Mouse (Mus musculus): ENCODE data around the gene Fancm.
A peak's percentile ranks its signal among the peaks of the same experiment; 100 is the strongest.
"Not testable (repeated sequence)": the region's sequence is repeated elsewhere in the genome, so short reads cannot be mapped to it uniquely, and the experiment has no call there.

Fancm gene

DNA sequence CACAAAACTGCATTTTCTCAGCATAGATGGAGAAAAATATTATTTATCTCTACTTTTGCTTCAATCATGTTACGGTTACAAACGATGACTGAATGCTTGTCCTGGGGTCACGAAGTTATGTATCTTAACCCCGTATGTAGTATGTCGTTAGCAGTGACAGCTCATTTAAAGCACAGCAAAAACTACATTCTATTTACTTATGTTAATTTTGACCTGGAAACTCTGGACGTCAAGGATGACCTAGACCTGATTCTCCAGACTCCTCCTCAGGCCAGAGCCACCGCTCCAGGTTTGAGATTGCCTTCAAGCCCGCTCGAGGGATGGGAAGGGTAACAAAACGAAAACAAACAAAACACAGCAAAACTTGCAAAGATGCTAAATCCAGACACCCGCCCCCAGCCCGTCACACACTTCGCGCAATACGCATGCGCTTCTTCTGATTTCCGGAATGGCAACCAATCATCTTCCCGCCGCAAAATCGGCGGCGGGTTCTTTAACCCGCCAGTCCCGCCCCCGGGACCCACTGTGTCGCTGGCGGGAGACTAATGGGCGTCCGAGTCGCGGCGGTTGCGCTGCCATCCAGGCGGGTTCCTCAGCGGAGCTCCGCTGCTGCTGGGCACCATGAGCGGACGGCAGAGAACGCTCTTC, at the start of gene Fancm:
TSS of gene Fancm (plus strand) at position 519 of the 648 bp plus-strand sequence.
- peak; percentile 92 for DNase-seq (ENCODE audit: low read depth)

DNA sequence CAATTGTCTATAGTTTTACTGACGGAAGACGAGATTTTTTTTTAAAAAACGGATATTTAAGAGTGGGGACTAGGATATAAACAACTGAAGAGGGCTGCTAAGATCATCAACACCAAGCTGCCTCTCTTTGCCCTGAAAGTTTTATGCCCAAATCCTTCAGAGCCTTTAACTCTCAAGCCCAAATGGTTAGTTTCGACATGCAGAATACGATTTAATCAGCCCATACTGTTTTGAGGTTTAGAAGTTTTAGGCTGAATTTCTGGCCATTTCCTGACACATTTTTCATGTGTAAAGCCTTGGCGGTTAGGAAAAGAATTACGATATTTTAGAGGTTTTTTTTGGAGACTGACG, 39.6 kb upstream of the Fancm start:
- DNase-seq (ENCODE audit: low read depth) = no peak

DNA sequence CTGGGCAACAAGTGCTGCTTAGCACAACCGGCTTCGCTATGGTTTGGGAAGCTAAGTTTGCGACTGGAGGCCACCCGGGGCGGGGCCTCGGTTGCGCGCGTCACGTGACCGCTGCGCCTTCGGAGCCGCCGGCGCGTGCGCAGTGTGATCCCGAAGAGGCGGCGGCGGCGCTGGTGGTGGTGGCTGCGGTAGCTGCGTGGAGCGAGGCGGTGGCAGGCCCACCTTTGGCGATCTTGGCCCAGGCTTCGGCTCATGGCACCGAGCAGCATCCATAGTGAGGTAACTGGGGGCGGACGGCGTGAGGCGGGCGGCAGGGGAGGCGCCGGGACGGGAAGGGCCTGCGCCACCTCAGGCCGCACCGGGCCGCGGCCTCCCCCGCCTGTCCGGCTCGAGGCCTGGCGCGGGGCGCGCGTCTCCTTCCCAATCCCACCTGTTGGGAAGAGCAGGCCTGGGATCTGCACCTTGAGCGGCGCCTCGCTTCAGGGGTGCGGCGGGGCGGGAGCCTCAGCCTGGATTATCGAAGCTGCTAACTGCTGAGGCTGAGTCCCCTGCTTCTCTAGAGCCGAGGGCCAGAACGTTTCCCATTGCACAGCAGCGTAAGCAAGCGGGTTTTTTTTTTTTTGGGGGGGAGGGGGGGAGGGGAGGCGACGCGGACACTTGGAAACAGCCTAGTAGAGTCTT, 39.1 kb upstream of the Fancm start, which contains the start of gene Prpf39:
TSS of gene Prpf39 (plus strand) at position 144 of the 681 bp plus-strand sequence.
- peak; percentile 91 for DNase-seq (ENCODE audit: low read depth)

DNA sequence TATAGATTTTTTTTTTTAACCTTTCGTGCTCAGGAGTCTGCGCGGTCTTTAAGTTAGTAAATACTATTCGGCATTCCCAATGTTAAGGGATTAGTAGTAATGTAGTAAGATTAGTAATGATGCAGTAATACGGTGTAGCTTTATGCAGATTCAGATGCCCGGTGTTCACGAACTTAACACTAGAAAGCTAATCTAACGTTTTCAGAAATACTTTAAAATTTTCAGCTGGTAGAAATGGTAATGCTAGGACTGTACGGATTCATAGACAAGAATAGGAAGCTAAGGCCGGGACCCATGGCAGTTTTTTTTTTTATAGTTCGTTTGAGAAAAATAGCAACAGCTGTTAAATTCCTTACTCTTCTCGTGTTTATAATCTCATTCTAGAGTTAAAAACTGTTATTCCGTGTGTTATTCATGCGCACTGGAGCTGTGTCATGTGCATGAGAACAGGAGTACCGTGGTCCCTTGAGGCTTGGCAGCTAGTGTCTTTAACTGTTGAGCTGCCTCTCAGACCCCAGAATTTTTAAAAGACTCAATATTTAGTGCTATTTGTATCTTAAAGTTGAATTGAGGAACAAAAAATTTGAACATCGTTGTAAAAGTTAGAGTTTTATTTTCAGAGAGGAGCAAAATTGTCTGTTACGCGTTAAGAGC, 38.4 kb upstream of the Fancm start:
- peak; percentile 36 for DNase-seq (ENCODE audit: low read depth)

DNA sequence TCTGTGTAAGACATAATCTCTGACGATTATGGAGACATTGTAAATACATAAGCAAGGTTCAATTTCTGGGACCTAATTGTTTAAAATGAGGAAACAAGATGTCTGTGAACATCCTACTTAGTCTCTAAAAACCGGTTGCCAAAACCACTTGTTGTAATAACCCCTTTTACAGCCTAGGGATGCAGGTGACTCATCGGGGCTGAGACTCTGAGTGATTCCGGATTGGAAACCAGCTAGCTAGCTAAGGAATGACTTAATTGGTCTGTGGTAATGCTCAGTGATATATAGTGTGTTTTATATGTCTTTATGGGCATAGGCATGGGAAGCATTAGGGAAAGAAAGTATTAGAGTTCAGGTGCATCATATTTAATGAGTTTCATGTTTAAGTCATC, 37.9 kb upstream of the Fancm start:
- peak; percentile 93 for DNase-seq (ENCODE audit: low read depth)

DNA sequence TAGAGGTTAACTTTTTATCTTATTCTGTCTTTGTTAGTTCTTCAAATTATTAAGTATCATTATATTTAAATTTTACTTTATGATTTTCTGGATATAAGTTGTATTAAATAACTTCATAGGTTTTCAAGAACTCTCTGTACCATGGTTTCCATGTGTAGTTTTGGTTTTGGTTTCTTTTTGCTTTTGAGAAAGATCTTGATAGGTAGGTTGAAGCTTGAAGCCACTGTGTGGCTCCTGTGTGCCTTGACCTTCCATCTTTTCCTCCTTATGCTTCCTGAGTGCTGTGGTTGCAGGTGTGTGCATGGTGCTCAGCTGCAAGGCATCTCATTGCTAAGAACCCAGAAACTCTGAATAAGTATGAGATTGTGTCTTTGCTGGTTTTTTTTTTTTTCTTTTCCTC, 26.6 kb upstream of the Fancm start:
- peak; percentile 29 for DNase-seq (ENCODE audit: low read depth)

DNA sequence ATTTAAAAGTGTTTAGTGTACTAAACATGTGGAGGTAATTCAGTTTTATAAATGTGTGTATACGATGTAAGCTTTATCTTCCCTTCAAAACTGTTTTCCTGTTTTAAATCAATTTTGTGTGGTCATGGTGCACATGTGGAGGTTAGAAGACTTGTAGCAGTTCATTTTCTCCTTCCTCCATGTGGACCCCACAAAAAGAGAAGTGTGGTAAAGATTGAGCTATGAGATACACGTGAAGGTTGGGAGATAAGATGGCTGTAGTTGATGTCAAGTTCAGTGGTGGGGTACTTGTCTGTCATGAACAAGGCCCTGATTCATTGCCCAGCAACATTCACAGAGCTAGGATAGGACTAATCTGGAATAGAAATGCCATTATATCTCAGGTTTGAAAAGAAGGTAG, 17.2 kb upstream of the Fancm start:
- peak; percentile 61 for DNase-seq (ENCODE audit: low read depth)

DNA sequence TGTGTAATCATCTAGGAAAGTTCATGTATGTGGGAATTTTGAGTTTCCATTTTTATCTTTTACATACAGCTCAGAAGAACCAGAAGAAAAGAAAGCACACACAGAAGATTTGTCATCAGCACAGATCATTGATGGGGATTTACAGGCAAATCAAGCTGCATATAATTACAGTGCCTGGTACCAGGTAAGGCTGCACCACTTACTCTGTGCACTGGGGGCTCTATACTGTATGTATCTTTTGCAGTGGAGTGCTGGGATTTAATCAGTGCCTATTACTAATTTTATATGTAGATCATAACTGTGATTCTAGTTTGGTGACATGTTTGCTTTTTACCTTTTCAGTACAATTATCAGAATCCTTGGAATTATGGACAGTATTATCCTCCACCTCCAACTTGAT, 14.3 kb upstream of the Fancm start:
- DNase-seq (ENCODE audit: low read depth) = no peak

DNA sequence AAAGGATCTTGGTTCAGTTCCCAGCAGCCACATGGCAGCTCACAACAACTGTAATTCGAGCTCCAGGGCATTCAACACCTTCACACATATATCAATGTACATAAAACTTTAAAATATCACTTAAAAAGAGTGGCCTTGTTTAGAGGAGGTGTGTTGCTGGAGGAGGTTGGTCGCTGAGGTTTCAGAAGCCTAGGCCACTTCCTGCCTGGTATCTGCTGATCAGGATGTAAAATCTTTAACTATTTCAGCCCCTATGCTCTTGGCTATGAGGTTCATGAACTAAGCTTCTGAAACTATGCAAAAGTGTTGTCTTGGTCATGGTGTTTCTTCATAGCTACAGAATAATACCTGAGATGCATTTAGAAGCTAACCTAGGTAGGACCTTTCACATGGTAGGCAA, 10.2 kb upstream of the Fancm start:
- peak; percentile 92 for DNase-seq (ENCODE audit: low read depth)

DNA sequence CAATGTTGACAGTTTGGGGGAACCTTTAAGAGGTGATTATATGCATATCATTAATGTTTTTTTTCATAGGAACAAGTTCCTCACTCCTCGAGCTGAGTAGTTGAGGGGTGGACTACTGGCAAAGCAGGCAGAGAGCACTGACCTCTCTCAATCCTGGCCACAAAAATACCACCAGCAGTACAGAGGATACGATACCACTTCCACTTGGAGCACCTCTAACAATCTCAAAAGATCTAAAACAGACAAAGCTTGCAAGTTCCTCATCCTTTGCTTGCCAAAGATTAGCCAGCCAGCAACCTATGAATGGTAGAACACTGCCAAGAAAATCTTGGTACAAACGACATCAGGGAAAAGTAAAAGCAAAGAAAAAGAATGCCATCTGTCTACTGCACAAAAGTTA, 9.2 kb upstream of the Fancm start:
- peak; percentile 75 for DNase-seq (ENCODE audit: low read depth)

DNA sequence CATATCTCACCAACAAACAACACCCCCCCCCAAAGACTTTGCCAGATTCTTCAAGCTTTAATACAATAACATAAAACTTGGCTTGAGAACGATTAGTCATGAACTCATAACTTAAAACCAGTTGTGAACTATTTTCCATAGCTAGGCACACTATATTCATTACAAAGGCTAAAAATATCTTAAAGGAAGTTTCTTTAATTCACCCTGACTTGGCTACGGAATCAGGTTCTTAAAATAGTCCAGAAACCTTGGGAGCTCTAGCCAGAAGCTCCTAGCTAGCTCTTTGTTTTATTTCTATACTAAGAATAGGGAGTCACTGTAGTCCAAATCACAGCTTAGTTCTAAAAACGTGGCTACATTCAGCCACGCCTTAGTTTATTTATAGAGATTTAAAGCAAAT, 7.0 kb upstream of the Fancm start:
- no peak for DNase-seq (ENCODE audit: low read depth)

DNA sequence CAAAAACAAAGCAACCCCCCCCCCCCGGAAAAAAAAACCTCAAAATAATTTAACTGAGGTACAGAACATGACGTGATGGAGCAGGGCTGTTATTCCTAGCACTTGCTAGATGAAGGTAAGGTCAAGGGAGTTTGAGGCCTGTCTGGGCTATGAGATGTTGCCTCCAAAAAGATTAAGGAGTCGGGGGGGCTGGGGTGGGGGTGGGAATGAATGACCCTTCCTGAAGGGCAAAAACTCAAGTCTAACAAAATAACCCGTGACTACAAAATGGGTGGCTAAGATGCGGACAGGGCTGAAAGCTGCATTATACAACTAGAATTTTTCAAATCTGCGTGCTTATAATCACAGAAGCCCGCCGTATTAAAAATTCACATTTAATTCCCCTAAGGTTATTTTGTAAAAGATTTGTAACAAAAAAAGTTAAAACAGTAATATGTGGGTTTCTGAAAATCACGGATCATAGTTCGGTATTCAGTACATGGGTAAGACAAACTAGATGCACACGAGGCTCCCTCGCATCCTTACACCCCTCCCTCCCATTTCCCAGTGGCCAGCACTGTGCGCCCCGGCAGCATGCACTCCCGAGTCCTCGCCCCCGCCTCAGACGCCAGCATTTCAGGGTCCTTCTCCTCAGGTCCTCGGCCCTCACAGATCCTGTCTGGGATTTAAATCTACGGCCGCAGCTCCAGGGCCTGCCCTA, 2.3 kb upstream of the Fancm start:
- no peak for DNase-seq (ENCODE audit: low read depth)

DNA sequence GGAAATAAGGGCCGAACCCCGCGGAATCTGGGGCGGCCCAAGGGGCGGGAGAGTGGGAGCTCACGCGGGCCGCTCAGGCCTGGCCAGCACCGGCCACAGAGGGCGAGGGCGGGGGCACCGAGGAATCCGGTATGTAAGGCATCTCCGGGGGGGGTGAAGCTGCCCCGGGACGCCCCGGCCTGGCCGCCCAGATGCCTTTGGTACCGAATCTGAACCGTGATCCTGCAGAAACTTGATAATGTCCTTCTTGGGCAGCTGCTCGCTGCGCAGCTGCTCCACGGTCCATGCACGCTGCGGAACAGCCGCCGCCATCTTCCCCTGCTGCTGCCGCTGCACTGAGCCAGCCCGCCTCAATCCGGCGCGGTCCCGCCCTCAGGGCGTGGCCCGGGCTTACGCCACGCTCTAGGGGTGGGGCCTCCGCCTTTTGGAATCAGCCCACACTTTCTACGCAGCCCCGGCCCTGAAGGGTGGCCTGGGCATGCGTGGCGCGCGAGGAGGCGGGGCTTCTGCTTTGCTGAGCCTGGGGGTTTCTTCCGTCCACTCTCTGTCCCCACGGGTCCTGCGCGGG, 1.7 kb upstream of the Fancm start, which contains the start of gene Fkbp3:
TSS of gene Fkbp3 (minus strand) at position 397 of the 568 bp plus-strand sequence.
- peak; percentile 94 for DNase-seq (ENCODE audit: low read depth)

DNA sequence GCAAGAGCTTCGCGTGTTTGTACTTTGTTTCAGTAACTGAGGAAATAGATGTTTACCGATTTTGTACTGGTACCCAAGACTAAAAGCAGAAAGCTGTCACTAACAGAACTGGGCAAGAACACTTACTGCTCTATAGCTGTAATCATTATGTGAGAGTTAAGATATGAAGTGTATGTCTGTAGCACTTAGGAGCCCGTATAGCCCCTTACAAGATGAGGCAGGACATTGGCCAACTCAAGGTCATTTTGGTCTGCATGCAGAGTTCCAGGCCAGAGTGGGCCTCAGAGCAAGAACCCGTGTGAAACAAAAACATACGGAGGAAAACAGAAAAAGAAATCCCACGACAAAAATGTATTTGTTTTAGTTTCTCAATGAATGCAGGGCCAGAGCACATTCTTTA, 752 bp upstream of the Fancm start:
- DNase-seq (ENCODE audit: low read depth) = peak; percentile 41

DNA sequence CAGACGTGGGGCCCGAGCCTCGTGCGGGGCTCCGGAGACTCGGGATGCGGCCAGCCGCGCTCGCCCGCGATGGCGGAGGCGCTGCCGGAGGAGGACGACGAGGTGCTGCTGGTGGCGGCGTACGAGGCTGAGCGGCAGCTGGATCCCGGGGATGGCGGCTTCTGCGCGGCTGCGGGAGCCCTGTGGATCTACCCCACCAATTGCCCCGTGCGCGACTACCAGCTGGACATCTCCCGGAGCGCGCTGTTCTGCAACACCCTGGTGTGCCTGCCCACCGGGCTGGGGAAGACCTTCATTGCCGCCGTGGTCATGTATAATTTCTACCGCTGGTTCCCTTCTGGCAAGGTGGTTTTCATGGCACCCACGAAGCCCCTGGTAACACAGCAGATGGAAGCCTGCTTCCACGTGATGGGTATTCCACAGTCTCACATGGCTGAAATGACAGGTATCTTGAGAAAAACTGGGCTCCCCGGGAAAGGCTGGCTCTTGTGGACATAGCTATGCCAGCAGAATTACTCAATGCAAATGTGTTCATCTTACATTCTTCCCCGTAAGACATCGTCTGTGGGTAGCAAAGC, 419 bp downstream of the Fancm start:
- peak; percentile 43 for DNase-seq (ENCODE audit: low read depth)

DNA sequence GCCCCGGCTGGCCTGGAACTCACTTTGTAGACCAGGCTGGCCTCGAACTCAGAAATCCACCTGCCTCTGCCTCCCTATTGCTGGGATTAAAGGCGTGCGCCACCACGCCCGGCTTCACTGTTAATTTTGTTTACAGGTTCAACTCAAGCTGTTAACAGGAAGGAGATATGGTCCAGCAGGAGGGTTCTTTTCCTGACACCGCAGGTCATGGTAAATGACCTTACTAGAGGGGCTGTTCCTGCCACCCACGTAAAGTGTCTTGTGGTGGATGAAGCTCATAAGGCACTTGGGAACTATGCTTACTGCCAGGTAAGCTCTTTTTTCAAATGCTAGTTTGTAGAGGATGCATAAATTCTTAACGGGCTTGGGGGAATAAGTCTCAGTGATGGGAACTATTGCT, 1.5 kb downstream of the Fancm start:
- no peak for DNase-seq (ENCODE audit: low read depth)

DNA sequence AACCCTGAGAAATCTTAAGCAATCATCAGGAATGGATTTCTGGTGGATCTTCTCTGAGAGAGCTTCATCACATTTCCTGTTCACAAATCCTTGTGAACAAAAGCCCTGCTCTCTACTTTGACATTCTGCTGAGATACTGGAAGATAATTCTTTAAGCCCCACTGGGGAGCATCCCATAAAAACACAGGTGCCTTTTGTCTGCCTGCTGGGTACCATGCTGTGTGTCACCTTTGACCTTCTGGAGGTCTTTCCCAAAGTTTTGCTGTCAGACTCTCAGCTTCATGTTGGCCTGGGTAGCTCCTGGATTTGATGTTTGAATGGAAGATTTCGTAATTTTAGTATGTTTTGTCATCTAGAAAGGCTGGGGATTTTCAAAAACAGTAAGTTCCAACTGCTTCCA, 33.3 kb downstream of the Fancm start:
- DNase-seq (ENCODE audit: low read depth) = no peak

DNA sequence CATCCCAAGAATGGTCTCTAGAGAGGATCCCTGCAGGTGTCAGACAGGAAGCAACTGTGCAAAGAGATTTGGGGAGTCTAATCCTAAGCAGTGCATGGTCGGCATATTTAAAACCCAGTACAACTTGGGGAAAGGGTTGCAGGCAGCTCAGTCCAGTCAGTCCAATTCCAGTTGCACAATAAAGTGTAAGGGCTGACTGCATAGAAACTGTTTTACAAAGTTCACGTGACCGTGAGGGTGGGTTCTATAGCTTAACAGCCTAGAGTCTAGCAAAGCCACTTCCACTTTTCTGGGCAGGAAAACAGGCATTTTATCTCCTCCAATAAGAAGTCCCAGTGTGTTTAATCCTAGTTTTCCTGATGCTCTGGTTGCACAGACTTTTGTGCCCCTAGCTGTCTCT, 36.1 kb downstream of the Fancm start:
- DNase-seq (ENCODE audit: low read depth) = peak; percentile 21

DNA sequence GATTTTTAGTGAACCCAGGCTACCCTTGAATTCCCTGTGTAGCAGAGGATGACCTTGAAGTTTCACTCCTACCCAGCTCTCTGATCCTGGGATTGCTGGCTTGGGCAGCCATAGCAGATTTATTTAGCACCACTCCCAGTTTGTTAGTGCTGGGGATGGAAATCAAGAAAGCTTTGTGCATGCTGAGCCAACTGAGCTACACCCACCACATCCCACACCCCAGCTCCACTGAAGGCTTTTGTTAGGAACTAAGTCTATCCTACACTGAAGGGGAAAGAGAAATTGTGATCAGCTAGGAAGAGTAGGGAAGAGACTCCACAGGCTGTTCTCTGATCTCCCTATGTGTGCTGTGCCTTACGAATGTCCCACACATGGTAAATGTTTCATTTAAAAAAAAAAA, 37.4 kb downstream of the Fancm start:
- DNase-seq (ENCODE audit: low read depth) = no peak

DNA sequence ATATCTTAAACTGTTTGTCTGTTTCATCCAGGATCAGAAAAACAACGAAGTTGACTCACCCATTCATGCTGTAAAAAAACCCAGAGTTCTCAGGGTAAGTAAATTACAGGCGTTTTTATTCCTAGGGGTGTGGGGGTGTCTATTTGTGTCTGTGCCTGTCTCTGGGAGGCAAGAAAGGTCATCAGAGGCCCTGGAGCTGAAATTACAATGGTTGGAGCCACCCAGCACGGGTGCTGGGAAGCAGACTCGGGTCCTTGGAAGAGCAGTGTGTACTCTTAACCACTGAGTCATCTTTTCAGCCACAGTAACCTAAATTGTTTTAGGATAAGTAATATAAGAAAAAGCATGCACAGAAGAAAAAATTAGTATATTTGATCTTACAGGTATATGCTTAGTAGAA, 38.5 kb downstream of the Fancm start:
- no peak for DNase-seq (ENCODE audit: low read depth)

DNA sequence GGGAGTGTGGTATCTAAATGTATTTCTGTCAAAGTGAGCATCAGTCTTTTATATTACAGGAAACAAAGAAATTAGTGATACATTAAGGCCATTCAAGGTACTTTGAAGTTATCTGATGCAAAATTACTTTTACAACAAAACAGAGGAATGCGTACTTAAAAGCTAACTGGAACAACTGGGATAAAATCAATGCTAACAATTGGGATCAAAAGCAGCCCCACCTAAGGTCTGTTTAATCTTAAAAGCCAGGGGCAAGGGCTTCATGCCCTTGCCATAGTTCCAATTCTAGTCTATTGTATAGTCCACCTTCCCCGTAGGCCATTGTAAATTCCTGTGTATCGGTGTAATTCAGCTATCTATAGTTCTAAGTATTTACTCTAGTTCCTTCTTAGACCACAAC, 39.6 kb downstream of the Fancm start:
- DNase-seq (ENCODE audit: low read depth) = not testable (repeated sequence)

DNA sequence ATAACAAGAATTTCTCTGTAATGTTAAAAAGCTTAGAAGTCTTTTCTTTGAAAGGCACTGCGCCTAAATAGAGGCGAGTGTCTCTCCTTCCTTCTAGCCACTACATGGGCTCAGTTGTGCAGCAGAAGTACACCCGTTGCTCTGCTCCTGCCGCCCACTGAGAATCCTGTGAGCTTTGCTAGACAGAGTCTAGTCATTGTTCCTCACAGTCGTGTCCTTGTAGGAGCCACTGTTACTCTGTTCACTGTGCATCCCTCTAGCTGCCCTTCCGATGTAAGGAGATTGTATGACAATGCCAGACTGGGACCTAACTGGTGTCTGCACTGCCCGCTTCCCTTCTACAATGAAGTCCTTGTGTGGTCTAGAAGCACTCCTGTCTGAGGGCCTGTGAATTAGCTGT, 43.6 kb downstream of the Fancm start:
- DNase-seq (ENCODE audit: low read depth) = no peak

Data from 416B (cell line).